Mouse (Mus musculus) neural tube, embryonic 14.5 days (tissue): ENCODE data around the gene Tmtc4. TPM values are rescaled to one million over a fixed set of nuclear protein-coding genes. Genes with fewer than 3 reads are reported as not detected.

Experiments used
- ATAC-seq: fragments of 200-750 bp; cut with Nextera tagmentation; 2 replicates; pipeline ENCODE4 v1.8.0; 2017; ENCODE audit warnings: low read depth, mild to moderate bottlenecking, moderate TSS enrichment, moderate library complexity
- H3K27ac ChIP-seq: fragments of 300-500 bp; sonication (generic); 2 replicates; pipeline ENCODE4 v1.5.1; 2014; ENCODE audit warnings: low read depth, mild to moderate bottlenecking, control low read depth, low read length, moderate library complexity, mixed read lengths
- H3K27me3 ChIP-seq: fragments of 300-500 bp; sonication (generic); 2 replicates; pipeline ENCODE4 v1.6.1; 2014; ENCODE audit warnings: low read length; ENCODE audit not compliant: control insufficient read depth, insufficient read depth
- H3K36me3 ChIP-seq: fragments of 300-500 bp; sonication (generic); 2 replicates; pipeline ENCODE4 v1.6.1; 2014; ENCODE audit warnings: low read length, mixed read lengths; ENCODE audit not compliant: control insufficient read depth, insufficient read depth
- H3K4me1 ChIP-seq: fragments of 300-500 bp; sonication (generic); 2 replicates; pipeline ENCODE4 v1.6.1; 2014; ENCODE audit warnings: low read length; ENCODE audit not compliant: control insufficient read depth, insufficient read depth
- H3K4me2 ChIP-seq: fragments of 300-500 bp; sonication (generic); 2 replicates; pipeline ENCODE4 v1.6.1; 2014; ENCODE audit warnings: mild to moderate bottlenecking, low read depth, low read length, control low read depth
- H3K4me3 ChIP-seq: fragments of 300-500 bp; sonication (generic); 2 replicates; pipeline ENCODE4 v1.5.1; 2014; ENCODE audit warnings: low read depth, low read length, control low read depth, mixed read lengths
- H3K9ac ChIP-seq: fragments of 300-500 bp; sonication (generic); replicated peaks from 2 replicates; pipeline ENCODE4 v1.6.1; 2014; ENCODE audit warnings: low read depth, mild to moderate bottlenecking, control low read depth, low read length, mixed read lengths
- H3K9me3 ChIP-seq: fragments of 300-500 bp; sonication (generic); 2 replicates; pipeline ENCODE4 v1.6.1; 2016; ENCODE audit warnings: low read length; ENCODE audit not compliant: control insufficient read depth
- WGBS: fragments of 180-500 bp; shearing (Covaris S2); extraction: QIAGEN DNeasy Blood & Tissue Kit; methylation state at CpG from one replicate; pipeline ENCODE4 v1.1.7; 2014; 5-methylcytosine and 5-hydroxymethylcytosine counted together
- polyA plus RNA-seq: library from polyadenylated mRNA; unstranded; fragments of >200 nt; fragmentation: Nextera tagmentation; extraction: Ambion mirVana; gene quantifications from 2 replicates; pipeline ENCODE4 v1.2.1, GENCODE M21; 2014

Gene Tmtc4
- polyA plus RNA-seq, 1 experiment from 2014 or later, result 75.0 TPM

GRCm38 (mm10) chr14:122901715-122902114, 82.1 kb downstream of the Tmtc4 start:
- no peak overlapping the region for H3K4me3 ChIP-seq
- H3K27me3 ChIP-seq, result no peaks in the 10 kb centered on the region
- H3K36me3 ChIP-seq, result no peaks in the 10 kb centered on the region
- no peak overlapping the region for H3K4me2 ChIP-seq
- H3K9me3 ChIP-seq, result no peaks in the 10 kb centered on the region
- no peaks in the 10 kb centered on the region for H3K4me1 ChIP-seq
- ATAC-seq, result no peak
- no peak overlapping the region for H3K9ac ChIP-seq
- 88% methylated on average over 2 of the region's 2 CpGs for WGBS
- no peak overlapping the region for H3K27ac ChIP-seq

GRCm38 (mm10) chr14:122901177-122901576, 82.7 kb downstream of the Tmtc4 start:
- 74% methylated on average over 3 of the region's 3 CpGs for WGBS
- Histone ChIP-seq H3K4me2 (no peak overlapping the region), H3K27me3 (no peaks in the 10 kb centered on the region), H3K4me3 (no peak overlapping the region), H3K36me3 (no peaks in the 10 kb centered on the region), H3K4me1 (no peaks in the 10 kb centered on the region), H3K9me3 (no peaks in the 10 kb centered on the region), H3K27ac (no peak overlapping the region), H3K9ac (no peak overlapping the region)
- no peak for ATAC-seq

- no peak for ATAC-seq
- Histone ChIP-seq H3K4me1 (no peaks in the 10 kb centered on the region), H3K9me3 (no peaks in the 10 kb centered on the region), H3K4me2 (no peak overlapping the region), H3K27me3 (no peaks in the 10 kb centered on the region), H3K27ac (no peak overlapping the region), H3K9ac (no peak overlapping the region), H3K36me3 (no peaks in the 10 kb centered on the region), H3K4me3 (no peak overlapping the region)
These were observed 83.2 kb downstream of the Tmtc4 start for GRCm38 (mm10) chr14:122900679-122901078.

- no peak overlapping the region for H3K9ac ChIP-seq
- H3K27me3 ChIP-seq, result no peaks in the 10 kb centered on the region
- no peak overlapping the region for H3K27ac ChIP-seq
- H3K4me2 ChIP-seq, result no peak overlapping the region
- H3K9me3 ChIP-seq, result no peaks in the 10 kb centered on the region
- H3K4me3 ChIP-seq, result no peak overlapping the region
- no peaks in the 10 kb centered on the region for H3K36me3 ChIP-seq
- H3K4me1 ChIP-seq, result no peaks in the 10 kb centered on the region
- no peak for ATAC-seq
These were observed 85.3 kb downstream of the Tmtc4 start for GRCm38 (mm10) chr14:122898550-122898949.

GRCm38 (mm10) chr14:122896106-122896505, 87.7 kb downstream of the Tmtc4 start:
- WGBS, result 95% methylated on average over 1 of the region's 1 CpGs
- no peak for ATAC-seq
- H3K4me3 ChIP-seq, result no peak overlapping the region
- no peaks in the 10 kb centered on the region for H3K9me3 ChIP-seq
- no peaks in the 10 kb centered on the region for H3K27me3 ChIP-seq
- H3K27ac ChIP-seq, result no peak overlapping the region
- no peaks in the 10 kb centered on the region for H3K36me3 ChIP-seq
- no peak overlapping the region for H3K9ac ChIP-seq
- H3K4me1 ChIP-seq, result no peaks in the 10 kb centered on the region
- no peak overlapping the region for H3K4me2 ChIP-seq

- 93% methylated on average over 12 of the region's 12 CpGs for WGBS
- H3K4me2 ChIP-seq, result no peak overlapping the region
These were observed 92.3 kb downstream of the Tmtc4 start for GRCm38 (mm10) chr14:122891470-122891968.

GRCm38 (mm10) chr14:122888480-122888872, 95.4 kb downstream of the Tmtc4 start:
- Histone ChIP-seq H3K9me3 (no peaks in the 10 kb centered on the region), H3K4me1 (no peaks in the 10 kb centered on the region; the same call in 1 of the 2 replicates), H3K36me3 (no peaks in the 10 kb centered on the region), H3K4me2 (no peak overlapping the region), H3K27me3 (no peaks in the 10 kb centered on the region), H3K27ac (no peak overlapping the region), H3K4me3 (no peak overlapping the region), H3K9ac (no peak overlapping the region)
- WGBS, result 88% methylated on average over 1 of the region's 1 CpGs
- no peak for ATAC-seq

More at GRCm38 (mm10) chr14:122891470-122891968, 92.3 kb downstream of the Tmtc4 start:
- H3K36me3 ChIP-seq, result no peaks in the 10 kb centered on the region
- no peak for ATAC-seq
- no peak overlapping the region for H3K4me3 ChIP-seq
- H3K27me3 ChIP-seq, result no peaks in the 10 kb centered on the region
- no peaks in the 10 kb centered on the region for H3K4me1 ChIP-seq
- no peaks in the 10 kb centered on the region for H3K9me3 ChIP-seq
- no peak overlapping the region for H3K9ac ChIP-seq
- H3K27ac ChIP-seq, result no peak overlapping the region

GRCm38 (mm10) chr14:122887702-122888479, 95.9 kb downstream of the Tmtc4 start:
- H3K9me3 ChIP-seq, result no peaks in the 10 kb centered on the region
- no peak overlapping the region for H3K9ac ChIP-seq
- 85% methylated on average over 3 of the region's 3 CpGs for WGBS
- no peaks in the 10 kb centered on the region; the same call in 1 of the 2 replicates for H3K4me1 ChIP-seq
- H3K4me2 ChIP-seq, result no peak overlapping the region
- no peaks in the 10 kb centered on the region for H3K36me3 ChIP-seq
- no peak for ATAC-seq
- H3K27me3 ChIP-seq, result no peaks in the 10 kb centered on the region
- H3K27ac ChIP-seq, result no peak overlapping the region
- H3K4me3 ChIP-seq, result no peak overlapping the region

- Histone ChIP-seq H3K27ac (no peak overlapping the region), H3K36me3 (no peaks in the 10 kb centered on the region), H3K4me1 (peaks cover 3% of the 10 kb centered on the region; the same call in 1 of the 2 replicates), H3K27me3 (no peaks in the 10 kb centered on the region), H3K9me3 (no peaks in the 10 kb centered on the region), H3K4me3 (no peak overlapping the region), H3K9ac (no peak overlapping the region), H3K4me2 (no peak overlapping the region)
- ATAC-seq, result no peak
- WGBS, result 85% methylated on average over 1 of the region's 1 CpGs
These were observed 96.6 kb downstream of the Tmtc4 start for GRCm38 (mm10) chr14:122887278-122887677.
